Mouse (Mus musculus): Measurements from ENCODE around the gene Dtd1. TPM values are rescaled to one million over a fixed set of nuclear protein-coding genes. Genes with fewer than 3 reads are reported as not detected.

Dtd1 gene
- total RNA-seq, 1 experiment from 2014 or later, result 14.8 TPM

- ATAC-seq (replicated peaks; ENCODE audit: insufficient number of reproducible peaks, low FRiP score, low TSS enrichment, poor library complexity, severe bottlenecking), result no peak
These were observed 37.5 kb downstream of the Dtd1 start for GRCm38 (mm10) chr2:144637204-144637603.

DNA sequence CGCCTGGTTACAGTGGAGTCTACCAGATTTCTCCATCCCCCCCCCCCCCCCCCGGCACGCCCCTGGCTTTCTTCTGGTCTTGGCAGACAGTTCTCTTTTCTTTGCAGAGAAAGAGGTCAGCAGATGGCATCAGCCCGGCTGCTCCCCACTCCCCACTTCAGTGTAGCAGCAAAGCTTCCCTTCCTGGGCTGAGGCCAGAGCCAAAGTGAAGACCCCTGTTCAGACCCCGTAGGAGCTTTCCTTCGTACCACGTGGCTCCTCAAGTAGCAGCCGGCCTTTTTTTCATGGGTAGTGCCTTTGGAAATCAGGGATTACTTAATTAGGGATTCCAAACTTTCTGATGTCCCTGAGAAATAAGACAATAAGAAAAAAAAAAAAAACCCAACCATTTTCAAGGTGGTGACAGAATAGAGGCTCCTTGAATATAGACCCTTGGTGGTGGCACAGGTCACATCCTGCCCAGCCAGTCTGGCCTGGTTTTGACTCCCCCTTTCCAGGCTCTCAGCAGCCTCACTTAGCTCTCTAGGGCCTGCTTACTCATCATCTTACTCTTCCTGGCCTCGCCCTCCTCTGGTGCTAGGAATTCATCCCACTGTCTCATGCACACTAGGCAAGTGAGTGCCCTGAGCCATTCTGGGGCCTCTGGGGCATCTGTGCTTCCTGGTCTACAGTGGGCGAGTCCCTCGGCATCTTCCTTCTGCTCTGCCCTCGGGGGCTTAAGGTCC lies 38.1 kb downstream of the Dtd1 start:
- no peak for ATAC-seq (replicated peaks; ENCODE audit: insufficient number of reproducible peaks, low FRiP score, low TSS enrichment, poor library complexity, severe bottlenecking)

DNA sequence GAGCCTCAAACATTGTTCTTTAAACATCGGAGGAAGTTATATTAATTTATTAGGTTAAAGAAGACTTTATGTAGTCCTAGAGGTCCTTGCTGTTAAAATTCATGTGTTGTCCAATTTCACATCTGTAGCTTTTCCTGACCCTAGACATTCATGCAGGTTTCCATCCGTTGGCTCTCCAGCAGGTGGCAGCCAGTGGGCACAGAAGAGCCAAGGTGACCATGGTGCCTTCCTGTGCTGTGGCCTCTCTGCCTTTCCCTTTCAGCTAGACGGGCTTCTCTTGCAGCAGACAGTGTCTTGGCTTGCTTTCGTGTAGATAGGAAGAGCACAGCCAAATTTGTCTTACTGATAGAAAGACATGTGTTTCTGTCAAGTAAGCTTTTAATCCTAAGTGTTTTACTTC lies 39.0 kb downstream of the Dtd1 start:
- no peak for ATAC-seq (replicated peaks; ENCODE audit: insufficient number of reproducible peaks, low FRiP score, low TSS enrichment, poor library complexity, severe bottlenecking)

DNA sequence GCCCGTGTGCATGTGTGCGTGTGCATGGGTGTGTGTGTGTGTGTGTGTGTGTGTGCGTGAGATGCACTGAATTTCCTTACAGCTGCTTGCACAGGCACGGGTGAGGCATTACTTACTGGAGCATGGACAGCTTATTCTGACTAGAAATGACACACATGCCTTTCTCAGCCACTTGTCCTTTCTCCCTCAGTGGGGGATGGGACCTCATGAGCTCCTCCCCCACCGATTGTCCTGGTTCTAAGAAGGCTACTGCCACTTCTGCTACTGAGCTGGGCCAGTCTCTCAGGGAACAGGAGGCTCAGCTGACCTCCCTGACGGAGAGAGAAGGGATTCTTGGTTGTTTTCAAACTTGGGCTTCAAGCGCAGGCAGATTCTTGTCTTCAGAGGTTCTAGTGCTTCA lies 40.4 kb downstream of the Dtd1 start:
- ATAC-seq (replicated peaks; ENCODE audit: insufficient number of reproducible peaks, low FRiP score, low TSS enrichment, poor library complexity, severe bottlenecking), result no peak

GRCm38 (mm10) chr2:144641991-144642390 lies 42.3 kb downstream of the Dtd1 start:
- peak; percentile 44; the same call in 1 of the 2 replicates for ATAC-seq (replicated peaks; ENCODE audit: insufficient number of reproducible peaks, low FRiP score, low TSS enrichment, poor library complexity, severe bottlenecking)

DNA sequence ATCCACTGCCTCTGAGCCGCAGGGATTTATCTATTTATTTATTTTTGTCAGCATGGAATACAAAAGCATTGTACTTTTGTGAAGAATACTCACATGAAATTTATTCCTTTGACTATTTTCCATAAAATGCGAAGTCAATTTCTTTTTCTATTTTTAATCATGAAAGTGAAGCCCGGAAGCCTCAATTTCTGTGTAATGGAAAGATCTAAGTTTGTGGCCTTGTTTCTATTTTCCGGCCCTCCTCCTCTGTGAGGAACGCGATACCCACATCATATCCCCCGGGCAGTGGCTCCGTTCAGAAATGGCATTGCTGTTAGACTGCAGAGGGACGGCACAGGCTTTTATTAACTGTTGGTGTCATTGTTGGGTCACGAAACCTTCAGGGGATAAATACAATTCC lies 46.7 kb downstream of the Dtd1 start:
- no peak for ATAC-seq (replicated peaks; ENCODE audit: insufficient number of reproducible peaks, low FRiP score, low TSS enrichment, poor library complexity, severe bottlenecking)

- ATAC-seq (replicated peaks; ENCODE audit: insufficient number of reproducible peaks, low FRiP score, low TSS enrichment, poor library complexity, severe bottlenecking), result no peak
These were observed 47.5 kb downstream of the Dtd1 start for GRCm38 (mm10) chr2:144647151-144647550.

DNA sequence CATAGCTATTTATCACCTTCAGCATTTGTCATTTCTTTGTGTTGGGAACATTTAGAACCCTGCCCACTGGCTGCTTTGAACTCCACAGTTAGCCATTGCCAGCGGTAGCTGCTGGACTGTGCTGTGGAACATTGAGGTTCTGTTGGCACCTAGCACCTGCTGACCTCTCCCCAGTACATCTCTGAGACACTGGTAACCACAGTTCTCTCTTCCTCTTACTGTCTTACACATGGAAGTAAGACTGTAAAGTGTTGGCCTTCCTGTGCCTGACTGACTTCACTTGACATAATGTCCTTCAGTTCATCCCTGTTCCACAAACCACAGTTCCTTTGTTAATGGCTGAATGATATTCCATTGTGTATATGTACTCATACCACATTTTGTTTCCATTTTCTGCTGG lies 50.3 kb downstream of the Dtd1 start:
- ATAC-seq (replicated peaks; ENCODE audit: insufficient number of reproducible peaks, low FRiP score, low TSS enrichment, poor library complexity, severe bottlenecking), result no peak

DNA sequence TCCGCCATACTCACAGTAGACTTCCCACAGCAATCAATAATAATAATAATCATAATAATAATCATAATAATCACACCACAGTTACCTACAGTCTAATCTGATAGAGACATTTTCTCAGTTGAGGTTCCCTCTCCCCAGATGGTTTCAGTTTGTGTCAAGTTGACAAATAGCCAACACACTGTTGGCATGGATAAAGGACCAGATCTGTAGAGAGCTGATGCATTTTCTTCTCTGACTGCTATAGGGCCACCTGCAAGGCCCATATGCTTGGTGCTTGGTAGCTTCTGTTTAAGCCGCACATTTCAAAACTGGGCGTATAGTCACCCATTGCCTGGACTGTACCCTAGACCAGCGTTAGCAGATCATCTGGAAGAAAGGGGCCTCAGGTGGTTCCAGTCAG lies 53.1 kb downstream of the Dtd1 start:
- ATAC-seq (replicated peaks; ENCODE audit: insufficient number of reproducible peaks, low FRiP score, low TSS enrichment, poor library complexity, severe bottlenecking), result no peak

DNA sequence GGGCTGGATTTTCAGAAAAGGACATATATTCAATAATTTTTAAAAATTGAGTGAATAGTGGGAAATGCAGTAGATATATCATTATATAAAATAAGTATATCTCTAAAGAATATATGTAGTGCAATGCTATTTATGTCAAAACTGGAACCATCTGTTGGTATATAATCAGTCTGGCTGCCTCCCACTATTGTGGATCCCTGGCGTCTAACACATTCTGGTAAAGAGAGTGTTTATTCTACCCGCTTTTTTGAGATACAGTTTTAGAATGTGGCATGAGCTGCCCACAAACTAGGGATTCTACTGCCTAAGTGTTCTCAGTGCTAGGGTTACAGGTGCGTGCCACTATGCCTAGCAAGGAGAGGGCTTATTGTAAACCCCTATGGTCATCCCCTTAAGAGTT lies 55.6 kb downstream of the Dtd1 start:
- ATAC-seq (replicated peaks; ENCODE audit: insufficient number of reproducible peaks, low FRiP score, low TSS enrichment, poor library complexity, severe bottlenecking), result no peak

GRCm38 (mm10) chr2:144668507-144668906 lies 68.8 kb downstream of the Dtd1 start:
- no peak for ATAC-seq (replicated peaks; ENCODE audit: insufficient number of reproducible peaks, low FRiP score, low TSS enrichment, poor library complexity, severe bottlenecking)

DNA sequence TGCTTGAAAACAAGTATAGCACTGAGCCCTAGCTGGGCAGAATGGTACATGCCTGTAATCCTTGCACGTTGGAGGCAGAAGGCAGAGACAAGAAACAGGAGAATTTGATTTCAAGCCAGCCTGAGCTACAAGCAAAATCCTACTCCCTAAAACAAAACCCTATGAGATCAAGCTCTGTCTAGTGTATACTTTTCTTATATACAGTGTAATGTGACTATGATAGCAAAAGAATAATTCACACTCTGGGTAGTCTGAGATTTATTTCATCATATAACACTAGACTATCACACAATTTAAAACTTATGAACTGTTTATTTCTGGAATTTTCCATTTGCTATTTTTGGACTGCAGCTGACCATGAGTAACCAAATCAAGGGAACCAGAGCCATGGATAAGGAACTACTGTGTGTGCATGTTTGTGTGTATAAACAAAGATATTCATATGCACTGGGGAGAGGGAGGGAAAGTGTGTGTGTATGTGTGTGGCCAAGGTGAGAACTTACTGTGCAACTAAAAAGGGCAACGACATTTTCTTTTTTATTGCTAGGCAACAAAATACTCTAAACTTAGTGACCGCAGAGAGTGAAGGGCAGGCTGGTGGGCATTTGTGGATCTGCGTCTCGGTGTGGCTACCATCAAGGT lies 70.7 kb downstream of the Dtd1 start:
- ATAC-seq (replicated peaks; ENCODE audit: insufficient number of reproducible peaks, low FRiP score, low TSS enrichment, poor library complexity, severe bottlenecking), result no peak

- ATAC-seq (replicated peaks; ENCODE audit: insufficient number of reproducible peaks, low FRiP score, low TSS enrichment, poor library complexity, severe bottlenecking), result no peak
These were observed 72.7 kb downstream of the Dtd1 start for GRCm38 (mm10) chr2:144672397-144672796.

DNA sequence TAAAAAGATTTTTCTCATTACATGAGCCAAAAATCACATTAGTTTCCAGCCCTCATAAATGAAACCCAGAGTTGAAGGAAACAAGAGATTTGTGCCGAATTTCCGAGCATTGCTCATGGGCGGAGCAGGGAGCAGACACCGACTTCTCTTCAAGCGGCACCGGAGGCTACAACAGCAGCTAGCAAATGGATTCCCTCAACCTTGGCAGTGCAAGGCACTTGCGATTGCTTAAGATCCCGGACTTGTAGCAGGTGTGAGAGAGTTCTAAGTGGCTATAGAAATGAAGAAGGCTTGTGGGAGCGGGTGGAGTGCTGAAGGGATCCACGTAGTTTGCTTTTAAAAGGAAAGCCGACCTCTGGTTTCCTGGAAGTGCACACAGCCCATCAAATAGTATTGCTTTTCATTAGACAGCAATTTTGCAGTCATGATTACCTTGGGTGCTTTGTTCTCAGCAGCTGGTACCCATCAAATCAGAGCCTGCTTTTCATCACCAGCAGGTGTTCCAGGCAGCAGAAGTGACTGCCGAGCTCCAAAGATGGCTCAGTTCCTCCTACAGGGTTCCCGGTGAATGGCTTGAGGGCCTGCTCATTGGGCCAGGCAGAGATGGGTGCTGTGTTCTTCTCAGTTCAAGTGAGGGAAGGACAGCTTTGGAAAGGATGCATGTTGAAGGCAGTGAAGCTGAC lies 77.0 kb downstream of the Dtd1 start:
- no peak for ATAC-seq (replicated peaks; ENCODE audit: insufficient number of reproducible peaks, low FRiP score, low TSS enrichment, poor library complexity, severe bottlenecking)

- no peak for ATAC-seq (replicated peaks; ENCODE audit: insufficient number of reproducible peaks, low FRiP score, low TSS enrichment, poor library complexity, severe bottlenecking)
These were observed 77.5 kb downstream of the Dtd1 start for GRCm38 (mm10) chr2:144677229-144677571.

- ATAC-seq (replicated peaks; ENCODE audit: insufficient number of reproducible peaks, low FRiP score, low TSS enrichment, poor library complexity, severe bottlenecking), result no peak
These were observed 79.1 kb downstream of the Dtd1 start for GRCm38 (mm10) chr2:144678779-144679178.

DNA sequence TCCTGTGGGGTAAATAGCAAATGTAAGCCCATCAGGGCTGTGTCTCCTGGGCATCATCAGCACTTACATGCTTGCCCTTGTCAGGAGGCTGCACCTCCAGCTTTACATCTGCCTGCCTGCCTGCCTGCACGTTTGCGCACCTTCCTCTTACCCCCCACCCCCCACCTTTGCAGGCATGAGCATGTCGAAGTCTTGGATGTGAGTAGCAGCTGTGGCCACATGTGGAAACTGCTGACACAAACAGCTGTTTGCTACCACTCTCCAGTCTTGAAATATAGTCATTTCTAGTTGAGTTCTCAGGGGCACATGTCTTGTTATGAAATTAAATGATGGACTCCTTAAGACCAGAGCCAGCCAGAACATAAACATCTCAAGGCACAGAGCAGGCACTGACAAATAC lies 79.7 kb downstream of the Dtd1 start:
- no peak for ATAC-seq (replicated peaks; ENCODE audit: insufficient number of reproducible peaks, low FRiP score, low TSS enrichment, poor library complexity, severe bottlenecking)

GRCm38 (mm10) chr2:144692219-144692732 lies 92.6 kb downstream of the Dtd1 start:
- 0 out of 2 replicates have a peak, but pooled peaks have one; percentile 43 for ATAC-seq (replicated peaks; ENCODE audit: insufficient number of reproducible peaks, low FRiP score, low TSS enrichment, poor library complexity, severe bottlenecking)

DNA sequence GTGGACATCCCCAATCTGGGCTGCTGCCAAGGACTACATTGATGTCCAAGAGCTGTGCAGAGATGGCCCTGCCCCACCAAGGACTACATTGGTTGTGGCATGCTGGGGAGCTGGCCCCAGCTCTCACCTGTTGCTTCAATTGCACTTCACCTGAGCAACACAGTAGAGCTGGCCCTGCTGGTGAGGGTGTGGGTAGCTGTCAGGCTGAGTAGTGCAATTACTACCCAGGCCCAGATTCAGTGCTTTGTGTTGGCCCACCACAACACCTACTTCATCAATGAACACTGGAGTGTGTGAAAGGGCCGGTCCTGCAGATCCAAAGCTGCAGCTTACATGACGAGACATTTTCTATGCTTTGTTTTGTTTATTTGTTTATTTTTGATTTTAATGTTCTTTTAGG lies 93.1 kb downstream of the Dtd1 start:
- ATAC-seq (replicated peaks; ENCODE audit: insufficient number of reproducible peaks, low FRiP score, low TSS enrichment, poor library complexity, severe bottlenecking), result no peak

GRCm38 (mm10) chr2:144694923-144695322 lies 95.2 kb downstream of the Dtd1 start:
- no peak for ATAC-seq (replicated peaks; ENCODE audit: insufficient number of reproducible peaks, low FRiP score, low TSS enrichment, poor library complexity, severe bottlenecking)

Measured in monocyte, adult 5-6 weeks (primary cell).